Mouse (Mus musculus): ENCODE data around the gene Atp6v1g1. TPM values are rescaled to one million over a fixed set of nuclear protein-coding genes. Genes with fewer than 3 reads are reported as not detected.
A peak's percentile ranks its signal among the peaks of the same experiment; 100 is the strongest.

Atp6v1g1 gene
- polyA plus RNA-seq (2015; fragmentation: Nextera tagmentation; extraction: Ambion mirVana) = 464 and 480 TPM in 2 replicates

GRCm38 (mm10) chr4:63544494-63545230, at the start of gene Atp6v1g1:
Atp6v1g1 (plus strand) TSS chr4:63544772.
- WGBS = under 1% methylated on average over 49 of the region's 57 CpGs
- ATAC-seq (ENCODE audit: low FRiP score) = peak; percentile 95
- H3K9me3 ChIP-seq = no peaks in the 10 kb centered on the region
- H3K4me2 ChIP-seq = peak within 1 kb of the TSS; percentile 82
- peaks cover 36% of the 10 kb centered on the region for H3K4me1 ChIP-seq (replicated peaks)
- H3K36me3 ChIP-seq = peaks cover 16% of the 10 kb centered on the region
- no peaks in the 10 kb centered on the region for H3K27me3 ChIP-seq
- peak within 1 kb of the TSS; percentile 97 for H3K9ac ChIP-seq
- peak within 1 kb of the TSS; percentile 87 for H3K4me3 ChIP-seq
- peak within 1 kb of the TSS; percentile 93 for H3K27ac ChIP-seq

GRCm38 (mm10) chr4:63494967-63495914, 49.3 kb upstream of the Atp6v1g1 start:
- WGBS = under 1% methylated on average over 82 of the region's 107 CpGs
- peak overlapping the region; percentile 88 for H3K4me2 ChIP-seq
- peak; percentile 57 for ATAC-seq (ENCODE audit: low FRiP score)
- 0 out of 2 replicates have a peak overlapping the region, but pooled peaks have one; percentile 8 for H3K27ac ChIP-seq
- peak overlapping the region; percentile 76 for H3K9ac ChIP-seq
- peaks cover 21% of the 10 kb centered on the region for H3K27me3 ChIP-seq
- H3K36me3 ChIP-seq = no peaks in the 10 kb centered on the region
- H3K4me3 ChIP-seq = peak overlapping the region; percentile 67
- peaks cover 49% of the 10 kb centered on the region for H3K4me1 ChIP-seq (replicated peaks)
- H3K9me3 ChIP-seq = no peaks in the 10 kb centered on the region

- 0 out of 2 replicates have a peak within 1 kb of the TSS, but pooled peaks have one; percentile 8 for H3K27ac ChIP-seq
- peak within 1 kb of the TSS; percentile 88 for H3K4me2 ChIP-seq
- H3K36me3 ChIP-seq = no peaks in the 10 kb centered on the region
- no peaks in the 10 kb centered on the region for H3K9me3 ChIP-seq
- peaks cover 21% of the 10 kb centered on the region for H3K27me3 ChIP-seq
- H3K4me1 ChIP-seq (replicated peaks) = peaks cover 44% of the 10 kb centered on the region
- 0% methylated on average over 31 of the region's 34 CpGs for WGBS
- peak within 1 kb of the TSS; percentile 67 for H3K4me3 ChIP-seq
- peak within 1 kb of the TSS; percentile 76 for H3K9ac ChIP-seq
- ATAC-seq (ENCODE audit: low FRiP score) = peak; percentile 81
Observed at GRCm38 (mm10) chr4:63495915-63496278, 48.7 kb upstream of the Atp6v1g1 start, which contains the start of gene Whrn. Whrn (minus strand) TSS chr4:63495991.

- peak overlapping the region; percentile 88 for H3K4me2 ChIP-seq
Observed at GRCm38 (mm10) chr4:63496312-63496711, 48.3 kb upstream of the Atp6v1g1 start.

GRCm38 (mm10) chr4:63498346-63498745, 46.2 kb upstream of the Atp6v1g1 start:
- ATAC-seq (ENCODE audit: low FRiP score) = no peak
- Histone ChIP-seq H3K9me3 (no peaks in the 10 kb centered on the region), H3K36me3 (no peaks in the 10 kb centered on the region), H3K4me3 (no peak overlapping the region), H3K4me2 (no peak overlapping the region), H3K9ac (no peak overlapping the region), H3K27ac (no peak overlapping the region), H3K27me3 (peaks cover 16% of the 10 kb centered on the region), H3K4me1 (replicated peaks) (peaks cover 29% of the 10 kb centered on the region)
- WGBS = 28% methylated on average over 3 of the region's 3 CpGs

More at GRCm38 (mm10) chr4:63496312-63496711, 48.3 kb upstream of the Atp6v1g1 start:
- H3K9me3 ChIP-seq = no peaks in the 10 kb centered on the region
- peaks cover 21% of the 10 kb centered on the region for H3K27me3 ChIP-seq
- H3K36me3 ChIP-seq = no peaks in the 10 kb centered on the region
- H3K9ac ChIP-seq = peak overlapping the region; percentile 76
- peak overlapping the region; percentile 67 for H3K4me3 ChIP-seq
- H3K4me1 ChIP-seq (replicated peaks) = peaks cover 41% of the 10 kb centered on the region
- ATAC-seq (ENCODE audit: low FRiP score) = peak; percentile 47
- H3K27ac ChIP-seq = no peak overlapping the region
- WGBS = 14% methylated on average over 6 of the region's 6 CpGs

- Histone ChIP-seq H3K9me3 (no peaks in the 10 kb centered on the region), H3K4me3 (no peak overlapping the region), H3K27me3 (0 out of 2 replicates have a peak, but pooled peaks cover 3% of the 10 kb centered on the region), H3K4me2 (no peak overlapping the region), H3K9ac (no peak overlapping the region), H3K4me1 (replicated peaks) (peaks cover 4% of the 10 kb centered on the region), H3K27ac (no peak overlapping the region), H3K36me3 (no peaks in the 10 kb centered on the region)
- 74% methylated on average over 5 of the region's 5 CpGs for whole genome bisulfite sequencing
- ATAC-seq (ENCODE audit: low FRiP score) = no peak
Observed at GRCm38 (mm10) chr4:63501050-63501449, 43.5 kb upstream of the Atp6v1g1 start.

GRCm38 (mm10) chr4:63503949-63504348, 40.6 kb upstream of the Atp6v1g1 start:
- ATAC-seq (ENCODE audit: low FRiP score) = no peak
- WGBS = 76% methylated on average over 5 of the region's 5 CpGs

GRCm38 (mm10) chr4:63507478-63507877, 37.1 kb upstream of the Atp6v1g1 start:
- Histone ChIP-seq H3K4me2 (no peak overlapping the region), H3K27me3 (no peaks in the 10 kb centered on the region), H3K4me3 (no peak overlapping the region), H3K36me3 (no peaks in the 10 kb centered on the region), H3K9me3 (no peaks in the 10 kb centered on the region), H3K27ac (no peak overlapping the region), H3K9ac (no peak overlapping the region), H3K4me1 (replicated peaks) (no peaks in the 10 kb centered on the region)
- WGBS = 83% methylated on average over 5 of the region's 5 CpGs
- ATAC-seq (ENCODE audit: low FRiP score) = no peak

More at GRCm38 (mm10) chr4:63503949-63504348, 40.6 kb upstream of the Atp6v1g1 start:
- Histone ChIP-seq H3K4me1 (replicated peaks) (no peaks in the 10 kb centered on the region), H3K9me3 (no peaks in the 10 kb centered on the region), H3K36me3 (no peaks in the 10 kb centered on the region), H3K4me2 (no peak overlapping the region), H3K4me3 (no peak overlapping the region), H3K27me3 (no peaks in the 10 kb centered on the region), H3K27ac (no peak overlapping the region), H3K9ac (no peak overlapping the region)

- H3K36me3 ChIP-seq = no peaks in the 10 kb centered on the region
- WGBS = 22% methylated on average over 4 of the region's 4 CpGs
- no peak overlapping the region for H3K4me3 ChIP-seq
- no peaks in the 10 kb centered on the region for H3K4me1 ChIP-seq (replicated peaks)
- ATAC-seq (ENCODE audit: low FRiP score) = no peak
- no peaks in the 10 kb centered on the region for H3K9me3 ChIP-seq
- H3K9ac ChIP-seq = no peak overlapping the region
- no peak overlapping the region for H3K4me2 ChIP-seq
- no peaks in the 10 kb centered on the region for H3K27me3 ChIP-seq
- H3K27ac ChIP-seq = no peak overlapping the region
Observed at GRCm38 (mm10) chr4:63508232-63508631, 36.3 kb upstream of the Atp6v1g1 start.

GRCm38 (mm10) chr4:63512921-63513320, 31.7 kb upstream of the Atp6v1g1 start:
- no peak for ATAC-seq (ENCODE audit: low FRiP score)
- H3K4me2 ChIP-seq = no peak overlapping the region
- H3K9ac ChIP-seq = no peak overlapping the region
- no peaks in the 10 kb centered on the region for H3K27me3 ChIP-seq
- H3K36me3 ChIP-seq = no peaks in the 10 kb centered on the region
- H3K27ac ChIP-seq = no peak overlapping the region
- 93% methylated on average over 2 of the region's 2 CpGs for WGBS
- no peaks in the 10 kb centered on the region for H3K4me1 ChIP-seq (replicated peaks)
- no peaks in the 10 kb centered on the region for H3K9me3 ChIP-seq
- no peak overlapping the region for H3K4me3 ChIP-seq

GRCm38 (mm10) chr4:63514454-63514984, 30.1 kb upstream of the Atp6v1g1 start:
- Histone ChIP-seq H3K36me3 (no peaks in the 10 kb centered on the region), H3K27ac (no peak overlapping the region), H3K27me3 (no peaks in the 10 kb centered on the region), H3K9me3 (no peaks in the 10 kb centered on the region), H3K4me1 (replicated peaks) (no peaks in the 10 kb centered on the region), H3K4me3 (no peak overlapping the region), H3K9ac (no peak overlapping the region), H3K4me2 (no peak overlapping the region)
- ATAC-seq (ENCODE audit: low FRiP score) = no peak
- 70% methylated on average over 4 of the region's 4 CpGs for WGBS

- no peak overlapping the region for H3K4me3 ChIP-seq
- WGBS = 90% methylated on average over 5 of the region's 5 CpGs
Observed at GRCm38 (mm10) chr4:63515021-63515420, 29.6 kb upstream of the Atp6v1g1 start.

More at GRCm38 (mm10) chr4:63515021-63515420, 29.6 kb upstream of the Atp6v1g1 start:
- no peak overlapping the region for H3K9ac ChIP-seq
- H3K4me2 ChIP-seq = no peak overlapping the region
- no peak for ATAC-seq (ENCODE audit: low FRiP score)
- no peaks in the 10 kb centered on the region for H3K36me3 ChIP-seq
- H3K27ac ChIP-seq = no peak overlapping the region
- H3K27me3 ChIP-seq = no peaks in the 10 kb centered on the region
- no peaks in the 10 kb centered on the region for H3K9me3 ChIP-seq
- H3K4me1 ChIP-seq (replicated peaks) = no peaks in the 10 kb centered on the region
